Mouse (Mus musculus): ENCODE data around the gene Ano6.

Ano6 gene

DNA sequence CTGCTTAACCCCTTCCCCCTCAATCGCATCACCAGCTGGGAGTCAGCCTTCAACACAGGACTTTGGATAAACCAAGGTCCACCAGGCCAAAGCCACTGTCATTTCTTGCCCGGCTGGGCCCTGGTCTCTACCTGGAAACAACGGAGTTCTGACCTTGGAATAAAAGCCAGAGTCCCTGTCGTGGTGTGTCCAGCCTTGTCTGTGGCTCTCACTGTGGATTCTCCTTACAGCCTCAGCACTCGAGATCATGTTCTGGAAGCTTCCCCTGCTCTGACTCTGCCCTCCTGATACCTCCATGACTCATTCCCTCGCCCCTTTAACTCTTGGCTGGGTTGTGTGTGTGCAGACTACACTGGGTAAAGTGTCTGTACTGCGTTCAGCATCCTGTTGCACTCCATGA is 180.0 kb downstream of the Ano6 start:
- no peak for DNase-seq (ENCODE audit: low read depth, low spot score)

DNA sequence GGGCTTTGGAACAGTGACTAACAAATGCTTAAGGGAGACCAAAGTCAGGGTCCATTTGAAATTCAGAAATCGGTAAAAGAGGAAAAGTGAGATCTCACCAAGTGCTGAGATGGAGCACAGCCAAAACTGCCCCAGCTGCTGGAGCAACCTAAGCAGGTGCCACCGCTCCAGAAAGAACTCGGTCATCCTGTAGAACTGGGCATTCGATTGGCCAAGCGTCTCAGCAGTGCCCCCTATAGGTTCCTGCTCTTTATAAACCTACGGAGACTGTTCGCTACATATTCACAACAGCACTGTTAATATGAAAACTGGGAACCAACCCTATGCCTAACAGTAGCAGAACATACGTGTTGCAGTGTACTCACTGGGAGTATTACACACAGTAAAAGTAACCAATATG is 180.7 kb downstream of the Ano6 start:
- DNase-seq (ENCODE audit: low read depth, low spot score) = peak; percentile 31

DNA sequence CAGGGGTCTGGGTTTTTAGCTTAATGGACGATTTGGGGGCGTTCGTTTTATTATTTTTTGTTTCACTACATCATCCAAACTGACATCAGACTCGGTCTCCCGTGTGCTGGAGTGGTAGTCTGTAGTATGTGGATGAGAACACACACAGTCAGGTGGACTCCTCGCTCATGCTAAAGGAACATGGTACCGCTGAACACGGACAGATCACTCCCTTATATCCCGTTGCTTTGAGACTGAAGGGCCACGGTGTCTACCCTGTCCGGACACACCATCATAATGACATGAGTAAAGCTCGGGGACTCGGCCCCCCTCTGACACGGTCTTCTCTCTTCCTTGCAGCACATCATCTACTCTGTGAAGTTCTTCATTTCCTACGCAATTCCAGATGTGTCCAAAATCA is 181.5 kb downstream of the Ano6 start:
- no peak for DNase-seq (ENCODE audit: low read depth, low spot score)

DNA sequence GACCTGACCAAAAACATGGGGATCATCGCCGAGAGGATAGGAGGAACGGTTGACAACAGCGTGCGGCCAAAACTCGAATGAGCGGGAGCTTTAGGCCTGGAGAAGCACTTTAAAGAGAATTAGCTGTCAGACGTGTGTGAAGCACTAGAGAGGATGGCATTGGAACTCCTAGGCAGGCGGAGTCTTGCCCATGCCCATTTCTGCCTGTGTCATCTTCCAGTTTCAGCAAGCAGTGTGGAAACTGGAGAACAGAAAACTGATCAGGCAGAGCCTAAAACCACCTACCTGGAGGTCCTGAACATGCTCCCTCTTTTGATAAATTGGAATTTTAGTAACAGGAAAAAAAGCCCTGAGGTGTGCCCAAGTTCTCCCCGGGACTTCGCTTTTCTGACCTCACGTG is 182.0 kb downstream of the Ano6 start:
- no peak for DNase-seq (ENCODE audit: low read depth, low spot score)

DNA sequence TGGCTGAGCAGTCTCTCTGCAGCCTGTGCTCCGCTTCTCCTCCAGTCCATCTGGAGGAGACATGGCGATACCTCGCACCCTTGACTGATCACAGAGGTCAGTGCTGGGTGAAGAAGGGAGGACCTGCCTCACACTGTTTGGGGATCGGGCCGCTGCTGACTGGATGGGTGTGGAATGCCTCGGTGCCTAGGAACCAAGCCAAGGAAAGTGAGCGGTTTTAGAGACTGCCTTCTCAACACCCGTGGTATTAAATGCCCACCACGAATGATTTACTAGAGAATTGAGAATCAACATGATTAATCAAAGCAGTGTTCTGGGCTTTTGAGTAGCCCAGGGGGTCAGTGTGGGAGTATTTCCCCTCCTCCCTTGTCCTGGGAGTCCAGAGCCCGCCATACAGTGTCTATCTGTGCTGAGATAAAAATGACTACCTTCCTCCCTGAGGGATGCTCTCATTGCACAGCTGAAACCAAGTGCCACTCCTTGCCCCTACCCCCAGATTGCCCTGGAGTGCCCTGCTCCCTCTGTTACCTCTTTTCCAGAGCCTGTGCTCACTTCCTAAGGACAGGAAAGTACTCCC is 183.5 kb downstream of the Ano6 start:
- DNase-seq (ENCODE audit: low read depth, low spot score) = no peak

DNA sequence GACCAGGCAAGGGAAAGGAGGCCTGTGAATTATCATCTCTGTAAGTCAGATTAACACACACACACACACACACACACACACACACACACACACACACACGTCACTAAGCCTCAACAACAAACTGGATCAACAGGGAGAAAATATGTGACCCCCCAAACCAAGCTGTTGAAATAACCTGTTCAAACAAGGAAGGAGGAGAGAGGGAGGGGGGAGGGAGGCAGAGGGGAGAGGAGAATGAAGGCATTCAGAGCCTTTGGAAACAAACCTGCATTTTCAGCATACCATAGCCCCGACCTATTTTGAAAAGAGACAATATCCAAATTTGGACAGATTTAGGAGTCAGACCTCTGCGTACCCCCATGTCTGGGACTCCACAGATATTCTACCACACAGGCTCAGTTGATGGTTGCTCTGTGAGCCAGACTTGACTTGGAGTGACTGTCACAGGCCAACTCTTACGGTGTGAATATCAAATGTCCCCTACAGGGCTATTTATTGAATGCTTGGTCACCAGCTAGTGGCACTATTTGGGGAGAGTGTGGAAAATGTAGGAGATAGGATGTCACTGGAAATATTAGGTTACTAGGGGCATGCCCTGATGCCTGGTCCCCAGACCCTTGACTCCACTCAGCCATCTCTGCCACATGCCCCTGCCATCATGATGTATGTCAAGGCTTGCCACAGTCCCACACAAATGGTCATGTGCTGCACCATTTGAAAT is 185.7 kb downstream of the Ano6 start:
- DNase-seq (ENCODE audit: low read depth, low spot score) = no peak

DNA sequence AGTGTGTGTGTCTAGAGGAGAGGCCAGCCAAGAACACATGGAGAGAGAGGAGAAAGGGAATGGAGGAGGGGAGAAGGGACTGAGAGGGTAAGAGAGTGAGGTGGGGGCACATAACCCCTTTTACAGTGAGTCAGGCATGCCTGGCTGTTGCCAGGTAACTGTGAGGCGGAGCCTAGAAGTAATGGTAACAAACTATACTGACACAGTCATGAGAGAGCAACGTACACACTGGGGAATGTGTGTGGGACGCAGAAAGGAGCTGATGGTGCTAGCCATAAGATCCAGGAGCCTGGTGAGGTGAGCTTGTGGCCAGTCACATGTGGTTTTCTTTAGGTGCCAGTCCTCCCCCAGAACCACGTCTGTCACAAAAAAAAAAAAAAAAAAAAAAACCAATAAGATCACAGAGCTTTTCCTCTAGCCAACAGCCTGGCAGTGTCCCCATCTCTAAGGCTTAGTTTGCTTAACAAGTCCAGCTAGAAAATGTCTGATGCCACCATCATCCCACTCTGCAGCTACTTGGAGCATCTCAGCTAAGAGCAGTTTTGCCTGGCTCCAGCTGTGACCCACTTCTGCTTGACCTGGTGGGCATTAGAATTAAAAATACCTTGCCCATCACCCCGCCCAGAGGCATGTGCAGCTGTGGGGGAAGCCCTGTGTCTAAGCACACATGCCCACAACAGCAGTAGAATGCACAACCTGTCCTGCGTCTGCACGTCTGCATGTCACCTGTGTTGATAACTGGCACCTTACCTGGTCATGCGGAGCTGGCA is 186.7 kb downstream of the Ano6 start:
- no peak for DNase-seq (ENCODE audit: low read depth, low spot score)

DNA sequence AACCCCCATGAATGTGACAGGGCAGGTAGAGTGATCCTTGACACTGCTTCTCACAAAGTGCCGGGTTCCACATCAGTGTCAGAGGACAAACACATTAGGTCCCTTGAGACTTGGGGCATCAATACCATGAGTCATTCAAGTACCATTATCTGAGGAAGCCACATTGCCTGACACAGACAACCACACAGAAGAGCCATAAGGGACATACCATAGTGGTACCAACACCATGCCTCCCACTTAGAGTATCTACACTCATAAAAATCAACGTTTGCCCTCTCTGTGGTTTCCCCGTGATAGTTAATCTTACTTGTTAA is 187.3 kb downstream of the Ano6 start:
- no peak for DNase-seq (ENCODE audit: low read depth, low spot score)

DNA sequence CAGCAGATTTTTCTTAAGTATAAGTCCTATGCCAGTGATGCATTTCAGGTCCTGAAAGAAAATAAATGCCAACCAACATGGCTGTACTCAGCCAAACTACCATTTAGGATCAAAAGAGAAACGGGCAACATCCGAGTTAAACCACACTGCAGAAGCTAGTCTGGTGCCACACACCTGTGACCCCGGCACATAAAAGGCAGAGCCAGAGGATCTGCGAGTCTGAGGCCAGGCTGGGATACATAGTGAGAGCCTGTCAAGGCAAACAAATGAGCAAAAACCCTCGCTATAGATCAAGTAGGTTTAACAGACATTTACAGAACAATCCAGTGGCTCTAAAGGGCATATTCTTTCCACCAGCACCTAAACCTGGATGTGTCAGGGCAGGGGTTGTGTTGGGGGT is 190.0 kb downstream of the Ano6 start:
- DNase-seq (ENCODE audit: low read depth, low spot score) = no peak

DNA sequence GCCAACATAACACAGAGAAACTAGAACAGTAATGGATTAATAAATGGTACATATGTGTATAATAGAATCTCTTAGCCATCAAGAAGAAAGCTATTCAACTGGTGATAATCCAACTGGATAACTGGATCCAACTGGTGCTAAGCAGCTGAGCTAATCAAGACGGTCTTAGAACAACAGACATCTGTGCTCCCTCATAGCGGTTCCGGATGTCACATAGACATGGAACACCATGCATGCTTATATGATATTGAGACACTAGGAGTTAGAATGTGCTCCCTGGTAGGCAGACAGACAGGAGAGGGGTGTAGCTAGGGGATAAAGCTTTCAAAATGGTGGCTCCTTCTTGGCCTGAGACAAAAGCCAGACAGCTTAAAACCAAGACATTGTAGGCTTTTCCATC is 197.3 kb downstream of the Ano6 start:
- no peak for DNase-seq (ENCODE audit: low read depth, low spot score)

DNA sequence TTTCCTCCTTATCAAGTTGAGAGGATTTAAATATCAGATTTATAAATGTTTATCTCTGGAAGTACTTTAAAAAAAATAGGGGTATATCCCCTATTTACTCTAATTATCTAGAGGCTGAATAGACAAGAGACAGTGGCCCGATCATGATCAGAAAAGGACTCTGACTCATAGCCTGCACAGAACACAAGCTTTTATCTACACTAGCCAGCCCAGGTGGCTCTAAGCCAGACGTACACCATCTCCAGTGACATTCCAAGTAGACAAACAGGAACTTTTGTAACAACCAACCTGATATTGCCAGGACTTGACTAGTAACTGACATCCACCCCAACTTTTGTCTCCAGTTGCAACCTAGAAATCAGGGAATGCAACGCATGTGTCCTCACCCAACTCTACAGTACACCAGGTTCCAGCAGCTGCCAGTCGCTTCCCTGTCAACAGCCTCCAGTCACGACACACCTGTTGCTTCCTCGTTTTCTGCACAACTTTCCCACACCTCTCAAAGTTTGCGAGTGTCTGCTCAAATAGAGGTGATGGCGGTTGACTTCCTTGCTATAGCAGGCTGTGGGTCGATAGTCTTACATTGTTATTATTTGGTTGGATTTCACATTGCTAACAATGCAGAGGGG is 199.0 kb downstream of the Ano6 start:
- no peak for DNase-seq (ENCODE audit: low read depth, low spot score)

DNA sequence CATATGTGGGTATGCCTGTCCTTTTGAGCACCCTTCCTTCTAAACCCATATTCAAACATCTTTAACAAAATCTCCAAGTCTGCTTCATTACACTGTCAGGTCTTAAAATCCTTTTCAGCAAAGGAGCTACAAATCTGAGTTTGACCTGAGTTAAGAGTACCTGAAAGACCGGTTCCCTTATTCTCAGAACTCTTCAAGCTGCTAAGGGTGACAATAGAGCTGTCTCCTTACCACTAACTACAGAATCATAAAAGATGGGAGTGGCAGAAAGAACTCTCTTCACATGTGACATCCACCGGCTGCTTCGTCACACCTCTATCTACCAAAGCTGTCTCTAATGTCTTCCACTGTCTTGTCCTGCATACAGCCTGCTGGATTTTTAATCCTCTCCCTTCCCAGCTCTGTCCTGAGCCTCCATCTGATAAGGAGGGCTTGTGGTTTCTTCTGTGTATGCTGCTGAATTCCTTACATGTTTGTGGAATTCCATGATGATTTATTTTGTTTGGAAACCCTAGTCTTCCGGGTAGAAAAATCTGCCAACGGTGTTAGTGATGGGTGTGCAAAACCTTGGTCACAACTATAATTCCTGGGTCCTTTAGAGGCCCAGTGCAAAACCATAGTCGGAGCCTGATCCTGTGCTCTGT is 212.4 kb downstream of the Ano6 start:
- no peak for DNase-seq (ENCODE audit: low read depth, low spot score)

DNA sequence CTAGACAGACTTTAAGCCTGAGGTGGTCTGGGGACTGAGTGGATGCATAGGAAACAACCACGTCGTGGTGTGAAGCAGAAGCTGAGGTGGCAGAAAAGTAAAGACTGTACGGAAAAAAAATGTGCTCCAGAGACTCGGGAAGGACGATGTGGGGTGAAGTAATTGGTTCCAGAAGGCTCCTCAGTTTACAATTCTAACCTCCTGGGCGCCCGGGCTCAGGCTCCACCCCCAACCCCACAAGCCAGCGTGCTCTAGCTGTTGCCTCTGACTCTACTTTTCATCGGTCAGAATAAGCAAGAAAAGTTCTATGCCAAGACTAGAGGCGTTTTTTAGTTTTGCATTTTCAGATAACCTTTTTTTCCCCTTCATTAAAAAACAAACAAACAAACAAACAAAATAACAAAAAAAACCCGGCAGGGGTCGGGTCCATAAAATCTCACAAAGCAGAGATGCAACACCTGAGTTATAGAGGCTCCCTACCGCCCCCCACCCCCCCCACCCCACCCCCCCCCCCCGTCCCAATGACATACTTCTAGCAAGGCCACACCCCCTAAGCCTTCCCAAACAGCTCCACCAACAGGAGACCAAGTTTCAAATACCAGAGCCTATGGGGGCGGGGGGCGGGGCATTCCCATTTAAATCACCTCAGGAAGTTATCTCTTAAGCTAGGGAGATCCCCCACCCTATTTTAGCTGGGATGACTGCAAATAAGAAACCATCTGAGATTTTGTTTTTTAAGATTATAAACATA is 221.2 kb downstream of the Ano6 start:
- DNase-seq (ENCODE audit: low read depth, low spot score) = peak; percentile 51

DNA sequence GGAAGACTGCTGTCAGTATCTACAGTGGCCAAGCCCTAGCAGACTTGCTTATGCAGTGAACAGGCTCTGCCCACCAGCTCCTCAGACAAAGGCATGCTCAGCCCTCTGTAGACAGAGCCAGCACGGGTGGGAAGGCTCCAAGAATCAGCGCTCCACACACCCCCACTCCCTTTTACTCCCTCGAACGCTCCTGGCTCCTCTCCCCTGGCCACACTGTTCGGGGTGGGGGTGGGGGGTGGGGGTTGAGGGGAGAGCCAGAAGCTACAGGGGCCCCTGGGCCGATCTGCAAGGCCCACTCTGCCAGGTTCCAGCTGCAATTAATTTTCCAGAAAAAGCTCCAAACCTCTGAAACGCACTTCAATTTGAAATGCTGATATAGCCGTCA is 221.7 kb downstream of the Ano6 start:
- DNase-seq (ENCODE audit: low read depth, low spot score) = no peak

DNA sequence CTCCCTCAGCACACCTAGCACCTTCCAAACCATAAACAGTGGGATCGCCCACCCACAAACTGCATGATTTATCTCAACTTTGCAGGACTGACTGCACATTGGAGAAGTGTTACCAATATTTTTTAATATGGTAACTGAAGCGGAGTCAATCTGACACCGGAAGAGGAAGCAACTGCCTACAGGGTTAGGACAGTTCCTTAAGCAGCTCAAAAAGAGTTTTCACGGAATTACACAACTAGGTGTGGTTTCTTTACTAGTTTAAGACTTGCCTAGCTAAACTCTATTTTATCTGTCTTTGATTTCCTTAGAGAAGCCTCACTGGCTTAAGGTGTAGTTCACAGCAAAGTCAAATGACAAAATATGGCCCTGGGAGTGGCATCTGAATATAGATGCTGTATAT is 223.9 kb downstream of the Ano6 start:
- DNase-seq (ENCODE audit: low read depth, low spot score) = no peak

DNA sequence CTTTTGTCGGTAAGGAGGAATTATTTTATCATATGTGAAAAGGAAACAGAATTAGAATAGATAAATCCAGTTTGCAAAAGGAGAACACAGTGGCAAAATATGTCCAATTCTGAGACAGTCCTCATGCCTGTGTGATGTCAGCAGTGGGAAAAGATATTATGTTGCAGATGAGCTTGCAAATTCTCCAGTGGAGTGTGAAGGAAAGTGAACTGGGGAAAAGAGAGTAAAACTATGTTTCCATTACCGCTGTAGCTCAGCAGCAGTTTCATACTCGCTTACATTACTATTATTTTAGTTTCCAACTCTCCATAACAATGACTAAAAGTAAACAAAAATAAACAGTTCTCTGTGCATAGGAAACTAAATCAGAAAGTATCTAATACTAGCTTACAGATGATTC is 229.8 kb downstream of the Ano6 start:
- DNase-seq (ENCODE audit: low read depth, low spot score) = no peak

DNA sequence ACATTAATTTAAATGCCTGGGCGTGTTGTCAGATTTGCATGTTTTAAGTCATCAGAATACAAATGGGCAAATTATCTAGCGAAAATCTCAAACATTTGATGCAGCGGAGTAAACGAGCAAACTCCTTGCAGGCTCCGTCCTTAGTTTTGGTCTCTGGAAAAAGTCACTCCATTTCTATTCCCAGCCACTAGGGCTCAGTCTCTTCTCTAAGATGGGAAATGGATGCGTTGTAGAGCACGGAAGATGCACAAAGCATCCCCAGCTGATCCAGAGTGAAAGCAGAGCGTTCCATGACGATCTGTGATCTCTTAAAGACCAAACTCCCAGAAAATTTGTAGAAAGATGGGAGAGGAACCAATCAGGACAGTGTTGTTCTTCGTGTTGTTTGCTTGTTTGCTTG is 230.9 kb downstream of the Ano6 start:
- peak; percentile 21 for DNase-seq (ENCODE audit: low read depth, low spot score)
